Mouse (Mus musculus) liver, embryonic 14 days (tissue): ENCODE measurements around the gene Ap2a2. TPM values are rescaled to one million over a fixed set of nuclear protein-coding genes. Genes with fewer than 3 reads are reported as not detected.

ENCODE experiments used
- polyA plus RNA-seq: library from polyadenylated mRNA; depleted of rRNA; stranded (reverse); fragments of >200 nt; gene quantifications from 2 replicates; pipeline ENCODE4 v1.2.3, GENCODE M21; 2012; rRNA removed

Gene Ap2a2
- polyA plus RNA-seq: 20.4 and 23.0 TPM in 2 replicates

DNA sequence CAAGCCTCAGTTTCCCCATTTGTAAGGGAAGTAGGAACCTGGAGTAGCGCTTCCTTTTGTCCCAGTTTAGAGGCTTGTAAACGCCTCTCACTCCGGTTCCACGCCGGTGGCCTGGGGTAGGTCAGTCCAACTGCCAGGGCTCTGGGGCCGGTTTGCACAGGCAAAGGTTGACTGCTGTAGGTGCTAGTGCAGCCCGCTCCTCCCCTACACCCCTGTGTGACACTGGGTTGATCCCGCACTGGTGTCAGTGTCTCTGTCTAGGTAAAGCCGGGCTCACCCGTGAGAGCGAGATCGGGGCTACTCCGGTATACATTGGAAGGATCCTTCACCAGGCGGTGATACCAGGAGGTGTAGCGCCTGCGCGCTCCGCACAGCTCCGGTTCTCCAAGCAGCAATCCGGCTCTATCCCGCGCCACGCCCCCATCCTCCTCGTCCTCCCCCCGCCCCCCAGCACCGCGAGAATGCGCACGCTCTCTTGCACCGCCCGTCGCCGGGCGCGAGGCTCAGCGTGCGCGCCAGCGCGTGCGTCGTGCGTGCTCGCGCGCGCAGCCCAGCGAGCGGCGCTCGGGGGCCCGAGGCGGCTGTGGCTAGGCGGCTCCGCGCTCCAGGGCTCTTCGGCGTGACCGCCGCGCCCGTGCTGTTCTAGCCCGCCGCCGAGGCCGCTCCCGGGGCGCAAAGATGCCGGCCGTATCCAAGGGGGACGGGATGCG, at the start of gene Ap2a2:
Gene Ap2a2, plus strand, starts transcription at position 492 of the 710 bp plus-strand sequence.

GRCm38 (mm10) chr7:141539556-141540311, 22.2 kb upstream of the Ap2a2 start, which contains the start of gene Chid1:
Gene Chid1, minus strand, starts transcription at chr7:141539857.

Other genes starting within 250 kb of the Ap2a2 start
- gene Deaf1, start 234.5 kb upstream of the Ap2a2 start, polyA plus RNA-seq: 7.0 and 8.4 TPM in 2 replicates
- 11.7 and 13.9 TPM in 2 replicates for gene Tmem80, start 234.4 kb upstream of the Ap2a2 start, polyA plus RNA-seq
- 7.1 and 8.9 TPM in 2 replicates for gene Eps8l2, start 223.3 kb upstream of the Ap2a2 start, polyA plus RNA-seq
- 238 and 279 TPM in 2 replicates for gene Taldo1, start 170.0 kb upstream of the Ap2a2 start, polyA plus RNA-seq
- 12.6 and 15.1 TPM in 2 replicates for gene Gatd1, start 148.0 kb upstream of the Ap2a2 start, polyA plus RNA-seq
- 0.01 and 0.03 TPM in 2 replicates for gene Cend1, start 132.7 kb upstream of the Ap2a2 start, polyA plus RNA-seq
- gene Slc25a22, start 124.3 kb upstream of the Ap2a2 start, polyA plus RNA-seq: 14.6 and 20.2 TPM in 2 replicates
- 13.8 and 16.0 TPM in 2 replicates for gene Pidd1, start 118.1 kb upstream of the Ap2a2 start, polyA plus RNA-seq
- gene Rplp2, start 114.8 kb upstream of the Ap2a2 start, polyA plus RNA-seq: 725 and 791 TPM in 2 replicates
- gene Pnpla2, start 107.0 kb upstream of the Ap2a2 start, polyA plus RNA-seq: 5.2 and 7.0 TPM in 2 replicates
- gene Cracr2b, start 101.1 kb upstream of the Ap2a2 start, polyA plus RNA-seq: 1.7 and 2.2 TPM in 2 replicates
- gene Cd151, start 94.8 kb upstream of the Ap2a2 start, polyA plus RNA-seq: 17.5 and 19.0 TPM in 2 replicates
- gene Polr2l, start 87.0 kb upstream of the Ap2a2 start, polyA plus RNA-seq: 23.0 and 24.7 TPM in 2 replicates
- 27.0 and 34.3 TPM in 2 replicates for gene Tspan4, start 86.9 kb upstream of the Ap2a2 start, polyA plus RNA-seq
- 11.4 and 12.6 TPM in 2 replicates for gene Chid1, start 22.3 kb upstream of the Ap2a2 start, polyA plus RNA-seq
- 0.96 and 1.5 TPM in 2 replicates for gene Muc6, start 93.1 kb downstream of the Ap2a2 start, polyA plus RNA-seq
- gene Muc2, start 128.2 kb downstream of the Ap2a2 start, polyA plus RNA-seq: 0.10 and 0.16 TPM in 2 replicates
- gene Muc5ac, start 226.8 kb downstream of the Ap2a2 start, polyA plus RNA-seq: not detected in 2 replicates